Mouse (Mus musculus) lung, postnatal 0 days (tissue): ENCODE measurements around the gene Csrp3.

ENCODE experiments used
- CTCF ChIP-seq: IDR thresholded peaks from 2 replicates; pipeline ENCODE4 v1.5.1; 2016; ENCODE audit warnings: antibody characterized with exemption, mild to moderate bottlenecking
- EP300 ChIP-seq: IDR thresholded peaks from 2 replicates; pipeline ENCODE4 v1.6.1; 2016; ENCODE audit warnings: antibody characterized with exemption, mild to moderate bottlenecking, control low read depth

- peak; percentile 45 for TF ChIP-seq CTCF
- no peak for TF ChIP-seq EP300
These were observed 35.5 kb downstream of the Csrp3 start for GRCm38 (mm10) chr7:48812358-48812757.
